Mouse (Mus musculus) limb, embryonic 11.5 days (tissue): ENCODE data around the gene Dnajc13. TPM values are rescaled to one million over a fixed set of nuclear protein-coding genes. Genes with fewer than 3 reads are reported as not detected.

ENCODE experiments used
- ATAC-seq: fragments of 200-750 bp; cut with Nextera tagmentation; 2 replicates; pipeline ENCODE4 v1.8.0; 2017; ENCODE audit warnings: low read depth; ENCODE audit not compliant: insufficient number of reproducible peaks, low FRiP score, low TSS enrichment
- DNase-seq: peaks from one replicate; pipeline ENCODE4 v3.0.0-alpha.2; 2015; ENCODE audit warnings: low spot score
- H3K27ac ChIP-seq: fragments of 300-500 bp; sonication (generic); replicated peaks from 2 replicates; pipeline ENCODE4 v1.5.1; 2014; ENCODE audit warnings: low read depth, mild to moderate bottlenecking, low read length
- H3K27me3 ChIP-seq: fragments of 300-500 bp; sonication (generic); 2 replicates; pipeline ENCODE4 v1.6.1; 2014; ENCODE audit warnings: mild to moderate bottlenecking, low read length, mixed read lengths; ENCODE audit not compliant: control insufficient read depth, insufficient read depth
- H3K36me3 ChIP-seq: fragments of 300-500 bp; sonication (generic); 2 replicates; pipeline ENCODE4 v1.6.1; 2014; ENCODE audit warnings: mild to moderate bottlenecking, low read length, moderate library complexity, mixed read lengths; ENCODE audit not compliant: control insufficient read depth, insufficient read depth
- H3K4me1 ChIP-seq: fragments of 300-500 bp; sonication (generic); 2 replicates; pipeline ENCODE4 v1.6.1; 2014; ENCODE audit warnings: low read length, mixed read lengths; ENCODE audit not compliant: control insufficient read depth, insufficient read depth
- H3K4me2 ChIP-seq: fragments of 300-500 bp; sonication (generic); 2 replicates; pipeline ENCODE4 v1.6.1; 2014; ENCODE audit warnings: low read depth, mild to moderate bottlenecking, moderate library complexity; ENCODE audit not compliant: severe bottlenecking
- H3K4me3 ChIP-seq: fragments of 300-500 bp; sonication (generic); 2 replicates; pipeline ENCODE4 v1.5.1; 2014; ENCODE audit warnings: low read depth, low read length
- H3K9ac ChIP-seq: fragments of 300-500 bp; sonication (generic); 2 replicates; pipeline ENCODE4 v1.6.1; 2014; ENCODE audit warnings: mild to moderate bottlenecking, low read length
- H3K9me3 ChIP-seq: fragments of 300-500 bp; sonication (generic); 2 replicates; pipeline ENCODE4 v1.6.1; 2016; ENCODE audit warnings: low read length; ENCODE audit not compliant: control insufficient read depth
- WGBS: fragments of 180-500 bp; shearing (Covaris S2); extraction: QIAGEN DNeasy Blood & Tissue Kit; methylation state at CpG from one replicate; pipeline ENCODE4 v1.1.7; 2014; 5-methylcytosine and 5-hydroxymethylcytosine counted together
- polyA plus RNA-seq: library from polyadenylated mRNA; unstranded; fragments of >200 nt; fragmentation: Nextera tagmentation; extraction: Ambion mirVana; gene quantifications from 2 replicates; pipeline ENCODE4 v1.2.1, GENCODE M21; 2014

Dnajc13 gene
- polyA plus RNA-seq, 1 experiment from 2014 or later, result 27.3 TPM

GRCm38 (mm10) chr9:104109151-104109550, 153.6 kb downstream of the Dnajc13 start:
- WGBS, result 90% methylated on average over 5 of the region's 5 CpGs
- DNase-seq (no peak), ATAC-seq (no peak)
- no peak overlapping the region for H3K27ac ChIP-seq
- no peak overlapping the region for H3K9ac ChIP-seq
- no peak overlapping the region for H3K4me3 ChIP-seq
- no peaks in the 10 kb centered on the region for H3K9me3 ChIP-seq
- H3K4me1 ChIP-seq, result no peaks in the 10 kb centered on the region
- no peaks in the 10 kb centered on the region for H3K27me3 ChIP-seq
- H3K4me2 ChIP-seq, result no peak overlapping the region
- H3K36me3 ChIP-seq, result no peaks in the 10 kb centered on the region

GRCm38 (mm10) chr9:104108571-104109143, 154.1 kb downstream of the Dnajc13 start:
- no peak overlapping the region for H3K9ac ChIP-seq
- 69% methylated on average over 2 of the region's 2 CpGs for WGBS
- no peaks in the 10 kb centered on the region for H3K9me3 ChIP-seq
- H3K27me3 ChIP-seq, result no peaks in the 10 kb centered on the region
- no peak overlapping the region for H3K4me3 ChIP-seq
- DNase-seq (no peak), ATAC-seq (no peak)
- no peak overlapping the region for H3K4me2 ChIP-seq
- no peaks in the 10 kb centered on the region for H3K4me1 ChIP-seq
- no peak overlapping the region for H3K27ac ChIP-seq
- H3K36me3 ChIP-seq, result no peaks in the 10 kb centered on the region

- Histone ChIP-seq H3K4me2 (no peak overlapping the region), H3K36me3 (no peaks in the 10 kb centered on the region), H3K27ac (no peak overlapping the region), H3K4me3 (no peak overlapping the region), H3K9me3 (no peaks in the 10 kb centered on the region), H3K4me1 (no peaks in the 10 kb centered on the region), H3K27me3 (no peaks in the 10 kb centered on the region), H3K9ac (no peak overlapping the region)
- 84% methylated on average over 6 of the region's 6 CpGs for WGBS
- no peak for DNase-seq
- ATAC-seq, result no peak
Observed at GRCm38 (mm10) chr9:104107482-104107881, 155.2 kb downstream of the Dnajc13 start.

DNA sequence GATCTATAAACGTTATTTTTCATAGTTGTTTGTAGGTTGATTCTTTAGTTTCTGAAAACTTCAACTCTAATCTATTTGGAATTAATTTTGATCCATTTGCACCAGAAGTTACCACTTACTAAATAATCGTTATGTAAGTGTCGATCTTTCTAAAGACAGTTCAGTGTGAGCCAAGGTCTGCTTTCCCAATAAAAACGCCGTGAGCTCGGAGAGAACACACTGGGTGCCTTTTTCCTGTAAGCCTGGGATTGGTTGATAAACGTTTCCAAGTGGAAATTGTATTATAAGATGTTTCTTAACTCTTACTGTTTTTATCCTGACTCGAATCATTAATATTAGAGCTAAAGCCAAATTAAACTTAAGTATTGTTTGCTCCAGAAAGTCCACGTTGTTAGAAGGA, 155.8 kb downstream of the Dnajc13 start:
- Histone ChIP-seq H3K4me3 (no peak overlapping the region), H3K4me1 (no peaks in the 10 kb centered on the region), H3K4me2 (no peak overlapping the region), H3K9ac (no peak overlapping the region), H3K36me3 (no peaks in the 10 kb centered on the region), H3K9me3 (no peaks in the 10 kb centered on the region), H3K27me3 (no peaks in the 10 kb centered on the region), H3K27ac (no peak overlapping the region)
- 82% methylated on average over 9 of the region's 9 CpGs for WGBS
- DNase-seq (no peak), ATAC-seq (no peak)

- WGBS, result 88% methylated on average over 2 of the region's 2 CpGs
- H3K4me3 ChIP-seq, result no peak overlapping the region
- no peaks in the 10 kb centered on the region for H3K27me3 ChIP-seq
- no peaks in the 10 kb centered on the region for H3K4me1 ChIP-seq
- H3K4me2 ChIP-seq, result no peak overlapping the region
- ATAC-seq (no peak), DNase-seq (no peak)
- no peaks in the 10 kb centered on the region for H3K9me3 ChIP-seq
- no peaks in the 10 kb centered on the region for H3K36me3 ChIP-seq
- no peak overlapping the region for H3K9ac ChIP-seq
- no peak overlapping the region for H3K27ac ChIP-seq
Observed at GRCm38 (mm10) chr9:104104986-104105385, 157.7 kb downstream of the Dnajc13 start.

- H3K4me3 ChIP-seq, result no peak overlapping the region
- DNase-seq (no peak), ATAC-seq (no peak)
- no peak overlapping the region for H3K4me2 ChIP-seq
- 64% methylated on average over 2 of the region's 2 CpGs for WGBS
- H3K9me3 ChIP-seq, result no peaks in the 10 kb centered on the region
- no peaks in the 10 kb centered on the region for H3K4me1 ChIP-seq
- H3K9ac ChIP-seq, result no peak overlapping the region
- H3K27me3 ChIP-seq, result no peaks in the 10 kb centered on the region
- no peaks in the 10 kb centered on the region for H3K36me3 ChIP-seq
- H3K27ac ChIP-seq, result no peak overlapping the region
Observed at GRCm38 (mm10) chr9:104102901-104103300, 159.8 kb downstream of the Dnajc13 start.

DNA sequence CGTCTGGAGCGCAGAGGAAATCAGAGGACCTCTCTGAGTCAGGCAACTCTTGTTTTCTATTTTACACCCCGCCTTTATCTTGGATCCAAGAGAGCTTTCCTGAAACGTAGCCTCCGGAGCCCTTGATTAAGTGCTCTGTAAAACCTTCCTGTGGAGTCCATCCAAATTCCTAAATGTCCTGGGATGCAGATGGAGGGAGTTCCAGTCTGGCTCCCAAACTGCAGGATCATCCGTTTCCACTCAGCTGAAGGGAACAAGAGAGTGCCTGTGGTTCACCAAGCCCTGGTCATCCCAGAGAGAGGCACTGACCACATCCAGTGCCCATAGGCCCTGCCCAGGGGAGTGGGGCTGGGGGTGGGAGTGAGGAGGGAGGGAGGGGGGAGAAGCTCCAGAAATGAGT, 160.4 kb downstream of the Dnajc13 start:
- Histone ChIP-seq H3K9me3 (no peaks in the 10 kb centered on the region), H3K9ac (no peak overlapping the region), H3K36me3 (no peaks in the 10 kb centered on the region), H3K4me2 (no peak overlapping the region), H3K4me3 (no peak overlapping the region), H3K27ac (no peak overlapping the region), H3K4me1 (no peaks in the 10 kb centered on the region), H3K27me3 (no peaks in the 10 kb centered on the region)
- 43% methylated on average over 6 of the region's 6 CpGs for WGBS
- DNase-seq (no peak), ATAC-seq (no peak)

DNA sequence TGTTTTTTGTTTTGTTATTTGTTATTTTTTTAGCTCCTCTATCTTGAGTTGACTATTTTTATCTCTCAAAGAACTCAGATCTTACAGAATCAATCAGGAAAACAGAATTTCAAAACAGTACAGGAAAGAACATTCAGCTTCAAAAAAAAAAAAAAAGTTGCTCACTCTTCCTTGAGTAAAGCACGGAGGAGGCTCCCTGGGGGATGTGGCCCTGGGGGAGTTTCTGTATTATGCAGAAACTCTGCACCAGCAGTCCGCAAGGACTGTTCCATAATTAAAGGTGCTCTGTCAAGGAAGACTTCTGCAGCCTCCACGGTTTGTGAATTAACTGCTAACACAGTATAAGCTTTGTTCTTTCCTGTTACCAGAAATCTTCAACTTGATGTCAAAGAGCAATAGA, 161.3 kb downstream of the Dnajc13 start:
- ATAC-seq (no peak), DNase-seq (no peak)
- WGBS, result 54% methylated on average over 3 of the region's 3 CpGs
- Histone ChIP-seq H3K4me2 (no peak overlapping the region), H3K36me3 (no peaks in the 10 kb centered on the region), H3K27me3 (no peaks in the 10 kb centered on the region), H3K4me3 (no peak overlapping the region), H3K27ac (no peak overlapping the region), H3K4me1 (no peaks in the 10 kb centered on the region), H3K9ac (no peak overlapping the region), H3K9me3 (no peaks in the 10 kb centered on the region)
